Mouse (Mus musculus) embryo, embryonic 10.5 days (tissue): ENCODE data around the gene March1.

Experiments used
- DNase-seq: peaks from one replicate; pipeline ENCODE4 v3.0.0-alpha.2; 2015; ENCODE audit warnings: low spot score

March1 gene

GRCm38 (mm10) chr8:65617871-65618751 is at the start of gene March1:
TSS of gene March1 (plus strand) at chr8:65617900.
- DNase-seq, result peak; percentile 24

DNA sequence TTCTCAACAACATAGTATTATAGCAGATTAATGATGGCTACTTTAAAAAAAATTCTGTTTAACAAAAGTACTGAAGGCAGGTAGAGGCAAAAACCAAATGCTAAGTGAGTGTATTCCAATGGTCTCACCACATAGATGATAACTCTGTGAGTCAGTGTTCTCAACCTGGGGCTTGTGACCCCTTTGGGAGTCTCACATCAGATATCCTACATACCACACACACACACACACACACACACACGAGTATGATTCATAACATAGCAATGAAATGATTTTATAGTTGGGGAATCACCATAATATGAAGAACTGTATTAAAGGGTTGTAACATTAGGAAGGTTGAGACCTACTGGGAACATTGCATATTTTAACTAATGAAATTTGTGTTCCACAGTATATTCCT is 30.8 kb upstream of the March1 start:
- no peak for DNase-seq

- peak; percentile 30 for DNase-seq
These were observed 14.5 kb upstream of the March1 start for GRCm38 (mm10) chr8:65603241-65603640.

- DNase-seq, result no peak
These were observed 8.2 kb upstream of the March1 start for GRCm38 (mm10) chr8:65609509-65609908.

DNA sequence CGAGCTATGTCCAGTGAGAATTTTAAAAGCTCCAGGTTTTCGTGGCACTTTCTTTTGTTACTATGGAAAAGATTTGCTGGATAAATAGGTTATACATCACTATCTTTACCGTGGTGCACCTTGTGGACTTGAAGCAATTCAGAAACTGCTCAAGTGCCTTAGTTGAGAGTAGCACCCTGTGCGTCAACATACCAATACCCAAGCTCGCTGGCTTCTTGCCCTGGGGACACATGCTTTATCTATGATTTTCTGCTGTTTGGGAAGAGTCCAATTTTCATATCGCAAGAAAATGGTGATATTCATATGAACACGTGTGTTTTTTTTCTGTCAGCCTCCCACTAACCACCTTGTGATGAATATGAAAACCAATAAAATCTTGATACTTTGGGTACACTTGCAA is 1.3 kb downstream of the March1 start:
- DNase-seq, result no peak

GRCm38 (mm10) chr8:65644931-65645330 is 27.2 kb downstream of the March1 start:
- DNase-seq, result no peak

DNA sequence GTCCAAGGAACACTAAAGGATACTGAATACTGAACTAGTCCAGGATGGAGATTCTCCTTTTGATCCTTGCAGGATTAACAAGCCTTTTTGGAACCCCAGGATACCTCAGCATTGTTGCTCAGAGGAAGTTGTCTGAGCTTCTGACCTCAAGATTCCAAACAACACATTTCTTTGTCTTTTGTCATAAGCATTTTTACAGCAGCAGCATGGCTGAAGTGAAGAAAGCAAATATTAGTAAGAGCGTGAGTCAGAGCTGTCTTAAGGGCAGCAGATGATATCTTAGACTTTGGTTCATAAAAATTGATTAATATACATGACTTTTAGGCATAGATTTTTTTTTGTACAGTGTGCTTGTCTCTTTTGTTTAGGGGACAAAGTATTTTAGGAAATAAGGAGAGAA is 27.8 kb downstream of the March1 start:
- no peak for DNase-seq

DNA sequence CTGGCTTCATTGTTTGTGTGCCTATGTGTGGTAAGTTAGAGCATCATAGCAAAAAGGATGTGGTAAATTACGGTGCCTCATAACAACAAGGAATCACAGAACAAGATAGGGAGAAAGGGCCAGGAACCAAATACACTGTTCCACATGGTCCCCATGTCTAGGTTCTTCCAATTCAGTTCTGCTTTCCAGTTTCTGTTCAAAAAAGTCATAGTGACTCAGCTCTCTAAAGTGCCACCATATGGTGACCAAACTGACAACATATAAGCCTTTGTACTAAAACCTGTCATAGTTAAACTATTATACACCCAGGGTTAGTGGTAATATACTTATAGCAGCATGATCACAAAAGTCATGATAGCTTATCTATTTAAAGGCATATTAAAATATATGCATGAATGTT is 28.2 kb downstream of the March1 start:
- DNase-seq, result no peak

GRCm38 (mm10) chr8:65655924-65656323 is 38.2 kb downstream of the March1 start:
- DNase-seq, result no peak

GRCm38 (mm10) chr8:65661885-65662284 is 44.2 kb downstream of the March1 start:
- no peak for DNase-seq

DNA sequence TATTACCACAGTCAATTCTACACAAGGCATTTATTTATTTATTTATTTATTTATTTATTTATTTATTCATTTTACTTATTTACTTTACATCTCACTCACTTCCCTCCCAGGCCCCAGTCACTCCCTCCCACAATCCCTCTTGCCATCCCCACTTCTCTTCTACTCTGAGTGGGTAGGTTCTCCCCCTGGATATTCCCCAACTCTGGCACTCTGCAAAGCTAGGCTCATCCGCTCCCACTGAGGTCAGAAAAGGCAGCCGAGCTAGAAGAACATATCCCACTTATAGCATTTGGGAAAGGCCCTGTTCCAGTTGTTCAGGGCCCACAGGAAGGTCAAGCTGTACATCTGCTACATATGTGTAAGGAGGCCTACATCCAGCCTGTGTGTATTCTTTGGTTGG is 48.1 kb downstream of the March1 start:
- no peak for DNase-seq

DNA sequence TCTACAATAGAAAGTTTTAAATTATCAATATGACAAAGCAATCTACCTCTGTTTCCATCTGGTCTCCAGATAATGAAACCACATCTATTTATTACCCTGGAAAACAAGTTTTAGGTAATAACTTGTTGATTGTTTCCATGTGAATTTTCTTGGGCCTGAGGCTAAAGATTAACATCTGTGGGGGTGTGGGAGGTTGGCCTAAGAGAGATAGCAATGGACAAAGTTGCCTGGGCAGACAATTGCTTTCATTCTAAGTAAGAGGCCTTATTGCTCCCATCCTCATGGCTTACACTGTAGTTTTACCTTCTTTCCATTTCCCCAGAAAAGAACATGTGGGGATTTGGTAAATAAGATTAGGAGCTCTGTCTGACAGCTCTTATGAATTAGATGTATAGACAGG is 125.4 kb downstream of the March1 start:
- peak; percentile 2 for DNase-seq

GRCm38 (mm10) chr8:65775815-65776214 is 158.1 kb downstream of the March1 start:
- DNase-seq, result peak; percentile 32

GRCm38 (mm10) chr8:65781156-65781555 is 163.5 kb downstream of the March1 start:
- DNase-seq, result no peak

DNA sequence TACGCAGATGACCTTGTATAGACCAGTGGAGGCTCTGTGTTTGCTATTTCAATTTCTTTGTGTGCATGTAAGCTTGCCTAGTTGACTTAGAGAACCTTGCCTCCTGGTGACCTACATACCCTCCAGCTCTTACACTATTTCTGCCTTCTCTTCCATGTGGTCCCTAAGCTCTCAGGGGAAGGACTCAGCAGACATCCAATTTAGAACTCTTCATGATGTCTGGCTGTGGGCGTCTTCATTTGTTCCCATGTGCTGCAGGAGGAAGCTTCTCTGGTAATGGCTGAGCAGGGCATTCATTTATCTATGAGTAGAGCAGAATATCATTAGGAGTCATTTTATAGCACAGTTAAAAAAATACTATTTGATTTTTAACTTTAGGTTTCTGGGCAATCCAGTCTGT is 195.3 kb downstream of the March1 start:
- DNase-seq, result no peak

GRCm38 (mm10) chr8:65922294-65923019 is 304.8 kb downstream of the March1 start:
- DNase-seq, result no peak

GRCm38 (mm10) chr8:65956948-65957347 is 339.2 kb downstream of the March1 start:
- no peak for DNase-seq

- DNase-seq, result no peak
These were observed 339.8 kb downstream of the March1 start for GRCm38 (mm10) chr8:65957492-65957891.

GRCm38 (mm10) chr8:65966502-65967222 is 349.0 kb downstream of the March1 start:
- DNase-seq, result peak; percentile 32

DNA sequence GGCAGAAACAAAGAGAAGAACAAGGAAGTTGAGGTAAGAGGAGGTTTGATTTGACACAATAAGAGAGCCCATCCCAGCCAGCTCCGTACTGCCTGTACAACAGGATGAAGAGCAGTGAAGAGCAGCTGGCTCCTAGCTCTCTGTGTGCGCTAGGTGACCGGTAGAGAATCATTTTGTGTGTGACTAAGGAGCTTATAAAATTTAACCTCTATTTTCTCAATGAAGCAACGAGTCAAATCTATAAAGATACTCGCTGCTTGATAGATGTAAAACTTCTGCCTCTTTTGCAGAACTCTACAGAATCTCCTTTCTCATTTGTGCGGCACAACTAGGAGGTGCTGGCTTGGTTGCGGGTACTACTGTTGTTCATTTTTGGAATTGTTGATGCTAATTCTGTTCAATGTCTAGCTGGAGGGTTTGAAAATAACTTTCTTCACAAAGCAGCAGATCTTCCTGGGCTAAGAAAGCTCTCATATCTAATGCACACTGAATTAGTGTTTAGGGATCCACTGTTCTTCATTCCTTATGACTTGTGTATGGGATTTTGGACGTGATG is 349.6 kb downstream of the March1 start:
- no peak for DNase-seq

DNA sequence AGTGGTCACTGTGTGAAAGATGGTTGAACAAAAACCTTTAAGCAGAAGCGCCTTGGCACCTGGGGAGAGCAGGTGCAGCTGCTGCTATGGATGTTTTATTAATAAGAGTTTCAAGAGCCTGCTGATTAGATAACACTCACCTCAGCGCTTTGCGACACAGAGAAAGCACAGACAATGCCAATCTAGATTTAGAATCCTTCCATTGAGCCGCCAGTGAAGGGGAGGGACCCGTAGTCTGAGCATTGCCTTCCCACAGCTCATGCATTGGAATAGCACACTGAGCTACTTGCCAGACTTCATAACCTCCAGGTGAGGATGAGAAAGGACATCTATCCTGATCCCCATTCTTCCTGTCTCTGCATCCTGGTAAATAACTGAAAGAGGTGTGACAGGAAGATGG is 359.2 kb downstream of the March1 start:
- no peak for DNase-seq

DNA sequence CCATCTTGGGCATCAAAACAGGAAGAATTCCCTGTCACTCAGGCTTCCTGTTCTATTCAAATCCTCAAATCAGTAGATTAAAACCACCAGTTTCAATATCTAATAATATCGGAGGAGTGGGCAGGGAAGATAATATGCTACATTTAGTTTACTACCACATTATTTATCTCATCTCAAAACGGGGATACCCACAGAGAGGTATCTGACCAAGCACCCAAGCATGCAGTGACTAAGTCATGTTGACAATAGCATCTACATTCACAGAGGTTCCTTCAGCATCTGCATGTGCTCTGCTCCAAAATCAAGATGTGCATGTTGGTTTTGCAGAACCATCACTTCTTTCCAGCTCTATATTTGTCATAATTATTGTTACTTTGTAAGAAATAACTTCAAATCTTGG is 364.3 kb downstream of the March1 start:
- DNase-seq, result no peak
